Mouse (Mus musculus): ENCODE data around the gene Met. TPM values are rescaled to one million over a fixed set of nuclear protein-coding genes. Genes with fewer than 3 reads are reported as not detected.

The Met gene
- polyA plus RNA-seq, 1 experiment from 2014 or later = 12.3 TPM

- no peak overlapping the region for H3K4me3 ChIP-seq (ENCODE audit: low read depth, low read length)
- ATAC-seq (ENCODE audit: insufficient number of reproducible peaks, low FRiP score, low TSS enrichment, low read depth) = no peak
- H3K27ac ChIP-seq (replicated peaks; ENCODE audit: low read depth, low read length) = no peak overlapping the region
- WGBS = 85% methylated on average over 9 of the region's 9 CpGs
- no peak for DNase-seq (ENCODE audit: low spot score)
- no peaks in the 10 kb centered on the region for H3K36me3 ChIP-seq (ENCODE audit: control insufficient read depth, insufficient read depth, low read length)
- no peak overlapping the region for H3K4me2 ChIP-seq (ENCODE audit: low read depth, severe bottlenecking)
- no peaks in the 10 kb centered on the region for H3K4me1 ChIP-seq (ENCODE audit: control insufficient read depth, insufficient read depth, low read length)
- no peaks in the 10 kb centered on the region for H3K27me3 ChIP-seq (ENCODE audit: control insufficient read depth, insufficient read depth, low read length)
- no peak overlapping the region for H3K9ac ChIP-seq (ENCODE audit: low read length)
- H3K9me3 ChIP-seq (ENCODE audit: control insufficient read depth, low read length) = no peaks in the 10 kb centered on the region
Observed at GRCm38 (mm10) chr6:17508604-17509372, 45.2 kb downstream of the Met start.

GRCm38 (mm10) chr6:17513381-17513780, 49.8 kb downstream of the Met start:
- no peaks in the 10 kb centered on the region for H3K36me3 ChIP-seq (ENCODE audit: control insufficient read depth, insufficient read depth, low read length)
- H3K4me1 ChIP-seq (ENCODE audit: control insufficient read depth, insufficient read depth, low read length) = no peaks in the 10 kb centered on the region
- H3K4me2 ChIP-seq (ENCODE audit: low read depth, severe bottlenecking) = no peak overlapping the region
- H3K4me3 ChIP-seq (ENCODE audit: low read depth, low read length) = no peak overlapping the region
- no peak overlapping the region for H3K9ac ChIP-seq (ENCODE audit: low read length)
- ATAC-seq (ENCODE audit: insufficient number of reproducible peaks, low FRiP score, low TSS enrichment, low read depth) (no peak), DNase-seq (ENCODE audit: low spot score) (no peak)
- H3K9me3 ChIP-seq (ENCODE audit: control insufficient read depth, low read length) = no peaks in the 10 kb centered on the region
- H3K27me3 ChIP-seq (ENCODE audit: control insufficient read depth, insufficient read depth, low read length) = no peaks in the 10 kb centered on the region
- no peak overlapping the region for H3K27ac ChIP-seq (replicated peaks; ENCODE audit: low read depth, low read length)
- WGBS = 94% methylated on average over 15 of the region's 15 CpGs

GRCm38 (mm10) chr6:17515775-17516460, 52.3 kb downstream of the Met start:
- no peak overlapping the region for H3K4me2 ChIP-seq (ENCODE audit: low read depth, severe bottlenecking)
- no peaks in the 10 kb centered on the region for H3K4me1 ChIP-seq (ENCODE audit: control insufficient read depth, insufficient read depth, low read length)
- H3K9me3 ChIP-seq (ENCODE audit: control insufficient read depth, low read length) = no peaks in the 10 kb centered on the region
- H3K27ac ChIP-seq (replicated peaks; ENCODE audit: low read depth, low read length) = no peak overlapping the region
- H3K27me3 ChIP-seq (ENCODE audit: control insufficient read depth, insufficient read depth, low read length) = no peaks in the 10 kb centered on the region
- DNase-seq (ENCODE audit: low spot score) = no peak
- no peak; the same call in 1 of the 2 replicates for ATAC-seq (ENCODE audit: insufficient number of reproducible peaks, low FRiP score, low TSS enrichment, low read depth)
- no peak overlapping the region for H3K4me3 ChIP-seq (ENCODE audit: low read depth, low read length)
- 26% methylated on average over 7 of the region's 7 CpGs for WGBS
- no peak overlapping the region for H3K9ac ChIP-seq (ENCODE audit: low read length)
- H3K36me3 ChIP-seq (ENCODE audit: control insufficient read depth, insufficient read depth, low read length) = no peaks in the 10 kb centered on the region

- Histone ChIP-seq H3K9ac (ENCODE audit: low read length) (no peak overlapping the region), H3K36me3 (ENCODE audit: control insufficient read depth, insufficient read depth, low read length) (no peaks in the 10 kb centered on the region), H3K27me3 (ENCODE audit: control insufficient read depth, insufficient read depth, low read length) (no peaks in the 10 kb centered on the region), H3K4me1 (ENCODE audit: control insufficient read depth, insufficient read depth, low read length) (no peaks in the 10 kb centered on the region), H3K9me3 (ENCODE audit: control insufficient read depth, low read length) (no peaks in the 10 kb centered on the region), H3K4me2 (ENCODE audit: low read depth, severe bottlenecking) (no peak overlapping the region), H3K27ac (replicated peaks; ENCODE audit: low read depth, low read length) (no peak overlapping the region), H3K4me3 (ENCODE audit: low read depth, low read length) (no peak overlapping the region)
- DNase-seq (ENCODE audit: low spot score) (no peak), ATAC-seq (ENCODE audit: insufficient number of reproducible peaks, low FRiP score, low TSS enrichment, low read depth) (no peak)
- 76% methylated on average over 8 of the region's 8 CpGs for WGBS
Observed at GRCm38 (mm10) chr6:17521901-17522717, 58.5 kb downstream of the Met start.

- Histone ChIP-seq H3K4me3 (ENCODE audit: low read depth, low read length) (no peak overlapping the region), H3K4me1 (ENCODE audit: control insufficient read depth, insufficient read depth, low read length) (no peaks in the 10 kb centered on the region), H3K36me3 (ENCODE audit: control insufficient read depth, insufficient read depth, low read length) (no peaks in the 10 kb centered on the region), H3K27ac (replicated peaks; ENCODE audit: low read depth, low read length) (no peak overlapping the region), H3K27me3 (ENCODE audit: control insufficient read depth, insufficient read depth, low read length) (no peaks in the 10 kb centered on the region), H3K9me3 (ENCODE audit: control insufficient read depth, low read length) (no peaks in the 10 kb centered on the region), H3K9ac (ENCODE audit: low read length) (no peak overlapping the region), H3K4me2 (ENCODE audit: low read depth, severe bottlenecking) (no peak overlapping the region)
- no peak for ATAC-seq (ENCODE audit: insufficient number of reproducible peaks, low FRiP score, low TSS enrichment, low read depth)
- no peak for DNase-seq (ENCODE audit: low spot score)
- 83% methylated on average over 4 of the region's 4 CpGs for WGBS
Observed at GRCm38 (mm10) chr6:17522917-17523316, 59.3 kb downstream of the Met start.

GRCm38 (mm10) chr6:17529490-17530269, 66.1 kb downstream of the Met start:
- H3K36me3 ChIP-seq (ENCODE audit: control insufficient read depth, insufficient read depth, low read length) = no peaks in the 10 kb centered on the region
- H3K9me3 ChIP-seq (ENCODE audit: control insufficient read depth, low read length) = no peaks in the 10 kb centered on the region
- H3K27me3 ChIP-seq (ENCODE audit: control insufficient read depth, insufficient read depth, low read length) = no peaks in the 10 kb centered on the region
- WGBS = 65% methylated on average over 6 of the region's 6 CpGs
- no peaks in the 10 kb centered on the region for H3K4me1 ChIP-seq (ENCODE audit: control insufficient read depth, insufficient read depth, low read length)
- ATAC-seq (ENCODE audit: insufficient number of reproducible peaks, low FRiP score, low TSS enrichment, low read depth) (no peak), DNase-seq (ENCODE audit: low spot score) (no peak)
- H3K27ac ChIP-seq (replicated peaks; ENCODE audit: low read depth, low read length) = no peak overlapping the region
- H3K4me3 ChIP-seq (ENCODE audit: low read depth, low read length) = no peak overlapping the region
- no peak overlapping the region for H3K9ac ChIP-seq (ENCODE audit: low read length)
- H3K4me2 ChIP-seq (ENCODE audit: low read depth, severe bottlenecking) = no peak overlapping the region

- no peak for DNase-seq (ENCODE audit: low spot score)
- Histone ChIP-seq H3K4me3 (ENCODE audit: low read depth, low read length) (no peak overlapping the region), H3K36me3 (ENCODE audit: control insufficient read depth, insufficient read depth, low read length) (no peaks in the 10 kb centered on the region), H3K27me3 (ENCODE audit: control insufficient read depth, insufficient read depth, low read length) (no peaks in the 10 kb centered on the region), H3K9me3 (ENCODE audit: control insufficient read depth, low read length) (no peaks in the 10 kb centered on the region), H3K27ac (replicated peaks; ENCODE audit: low read depth, low read length) (no peak overlapping the region), H3K9ac (ENCODE audit: low read length) (no peak overlapping the region), H3K4me1 (ENCODE audit: control insufficient read depth, insufficient read depth, low read length) (no peaks in the 10 kb centered on the region), H3K4me2 (ENCODE audit: low read depth, severe bottlenecking) (no peak overlapping the region)
- 91% methylated on average over 8 of the region's 8 CpGs for WGBS
- no peak for ATAC-seq (ENCODE audit: insufficient number of reproducible peaks, low FRiP score, low TSS enrichment, low read depth)
Observed at GRCm38 (mm10) chr6:17541615-17542014, 78.0 kb downstream of the Met start.

GRCm38 (mm10) chr6:17542383-17542782, 78.8 kb downstream of the Met start:
- no peaks in the 10 kb centered on the region for H3K36me3 ChIP-seq (ENCODE audit: control insufficient read depth, insufficient read depth, low read length)
- ATAC-seq (ENCODE audit: insufficient number of reproducible peaks, low FRiP score, low TSS enrichment, low read depth) = no peak
- 87% methylated on average over 7 of the region's 7 CpGs for WGBS
- H3K9ac ChIP-seq (ENCODE audit: low read length) = no peak overlapping the region
- no peak overlapping the region for H3K4me3 ChIP-seq (ENCODE audit: low read depth, low read length)
- no peaks in the 10 kb centered on the region for H3K27me3 ChIP-seq (ENCODE audit: control insufficient read depth, insufficient read depth, low read length)
- H3K4me2 ChIP-seq (ENCODE audit: low read depth, severe bottlenecking) = no peak overlapping the region
- no peak overlapping the region for H3K27ac ChIP-seq (replicated peaks; ENCODE audit: low read depth, low read length)
- no peaks in the 10 kb centered on the region for H3K4me1 ChIP-seq (ENCODE audit: control insufficient read depth, insufficient read depth, low read length)
- H3K9me3 ChIP-seq (ENCODE audit: control insufficient read depth, low read length) = no peaks in the 10 kb centered on the region
- DNase-seq (ENCODE audit: low spot score) = no peak
